Mouse (Mus musculus) retina, postnatal 7 days (tissue): ENCODE data around the gene Sesn2.

Experiments
- DNase-seq: peaks from one replicate; pipeline ENCODE4 v3.0.0-alpha.2; 2012; ENCODE audit warnings: low read depth, low spot score

Sesn2 gene

DNA sequence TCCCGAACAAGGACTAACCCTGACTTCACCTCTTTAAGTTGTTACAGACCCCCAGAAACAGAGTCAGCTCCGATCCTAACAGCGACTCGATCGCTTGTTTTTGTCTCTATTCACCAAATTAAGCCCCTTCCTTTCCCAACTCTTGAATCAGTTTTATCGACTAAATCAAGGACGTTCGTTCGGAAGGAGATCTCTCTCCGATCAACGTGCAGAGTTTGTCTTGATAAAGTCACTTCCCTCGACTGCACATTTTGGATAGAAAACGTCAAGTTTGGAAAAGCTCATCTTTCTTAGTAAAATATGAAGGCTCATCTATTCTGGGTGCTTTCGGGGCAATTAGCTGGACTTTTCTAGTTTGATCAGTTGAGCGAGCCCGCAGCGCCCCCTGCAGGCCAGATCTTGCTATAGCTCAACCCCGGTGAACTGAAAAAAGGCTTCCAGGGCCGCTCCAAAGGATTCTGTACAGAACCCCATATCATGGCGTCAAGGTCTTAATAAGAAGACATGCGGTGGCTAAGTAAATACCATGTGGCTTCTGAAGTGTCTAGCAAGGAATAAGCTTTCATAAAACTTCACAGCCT is 4.3 kb upstream of the Sesn2 start:
- peak; percentile 75 for DNase-seq

GRCm38 (mm10) chr4:132513395-132514273 is 3.3 kb upstream of the Sesn2 start:
- DNase-seq: no peak

GRCm38 (mm10) chr4:132512080-132512479 is 1.8 kb upstream of the Sesn2 start:
- no peak for DNase-seq

- no peak for DNase-seq
Observed at GRCm38 (mm10) chr4:132509621-132510296, 542 bp downstream of the Sesn2 start.

DNA sequence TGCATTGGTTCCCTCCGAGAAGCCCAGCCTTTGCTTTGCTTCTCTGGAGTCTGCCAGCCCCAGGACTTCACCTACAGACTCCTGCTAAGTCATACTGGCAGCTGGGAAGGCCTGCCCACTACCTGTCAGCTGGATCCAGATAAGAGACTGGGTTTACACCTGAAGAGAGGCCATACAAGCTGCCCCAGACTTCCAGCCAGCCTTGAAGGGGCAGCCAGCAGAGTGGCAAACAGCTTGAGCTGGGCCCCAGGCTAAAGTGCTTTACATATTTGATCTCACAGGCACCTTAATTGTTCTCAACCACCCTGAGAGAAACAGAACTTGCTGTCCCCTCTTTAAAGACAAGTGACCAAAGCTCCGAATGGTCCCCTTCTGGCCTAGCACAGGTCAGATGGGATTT is 3.1 kb downstream of the Sesn2 start:
- no peak for DNase-seq

DNA sequence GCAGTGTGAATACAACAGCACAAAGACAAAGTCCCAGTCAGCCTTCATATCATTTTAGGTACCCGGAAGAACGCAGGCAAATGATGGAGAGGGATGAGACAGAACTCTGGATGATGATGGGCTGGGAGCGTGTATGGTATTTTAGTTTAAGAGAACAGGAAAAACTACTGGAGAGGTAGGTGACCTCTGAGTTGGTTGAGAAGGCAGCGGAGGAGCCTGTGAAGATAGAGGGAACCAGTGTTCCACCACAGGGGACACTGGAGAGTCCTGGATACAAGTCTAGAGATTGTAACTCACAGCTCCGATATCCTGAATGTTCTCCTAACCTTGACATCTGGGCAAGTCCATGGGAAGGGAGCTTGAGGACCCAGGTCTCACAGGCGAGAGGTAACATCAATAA is 4.1 kb downstream of the Sesn2 start:
- DNase-seq: no peak

GRCm38 (mm10) chr4:132505800-132506199 is 4.5 kb downstream of the Sesn2 start:
- no peak for DNase-seq

- DNase-seq: no peak
Observed at GRCm38 (mm10) chr4:132505034-132505738, 5.1 kb downstream of the Sesn2 start.

DNA sequence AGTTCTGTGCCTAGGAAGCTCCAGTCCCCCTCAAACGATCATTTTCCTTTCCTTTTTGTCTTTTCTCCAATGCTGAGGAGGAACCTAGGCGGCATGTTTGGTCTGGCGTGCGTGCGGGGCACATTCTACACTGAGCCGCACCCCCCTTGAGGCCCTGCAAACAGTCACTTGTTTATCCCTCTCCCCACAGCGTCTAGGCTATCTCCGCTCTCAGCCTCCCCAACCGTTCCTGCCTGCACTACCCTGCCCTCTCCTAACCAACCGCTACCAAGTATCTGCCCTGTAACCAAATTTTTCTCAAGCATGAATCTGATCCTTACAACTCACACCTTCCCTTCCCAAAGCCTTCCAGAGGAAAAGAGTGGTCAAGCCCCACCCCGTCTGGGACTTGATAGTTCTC is 7.0 kb downstream of the Sesn2 start:
- no peak for DNase-seq

DNA sequence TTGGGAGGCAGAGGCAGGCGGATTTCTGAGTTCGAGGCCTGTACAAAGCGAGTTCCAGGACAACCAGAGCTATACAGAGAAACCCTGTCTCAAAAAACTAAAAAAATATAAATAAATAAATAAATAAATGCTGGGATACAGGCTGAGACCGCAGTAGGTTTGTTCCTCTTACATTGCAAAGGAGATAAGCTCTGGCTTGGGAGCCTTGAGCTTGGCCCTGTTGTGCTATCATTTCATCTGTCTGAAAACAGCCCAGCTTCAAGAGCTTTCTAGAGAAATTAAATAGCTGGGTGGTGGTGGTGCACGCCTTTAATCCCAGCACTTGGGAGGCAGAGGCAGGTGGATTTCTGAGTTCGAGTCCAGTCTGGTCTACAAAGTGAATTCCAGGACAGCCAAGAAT is 8.7 kb downstream of the Sesn2 start:
- DNase-seq: no peak

GRCm38 (mm10) chr4:132494271-132494918 is 15.9 kb downstream of the Sesn2 start:
- DNase-seq: no peak

GRCm38 (mm10) chr4:132492178-132493060 is 17.9 kb downstream of the Sesn2 start:
- DNase-seq: peak; percentile 27

DNA sequence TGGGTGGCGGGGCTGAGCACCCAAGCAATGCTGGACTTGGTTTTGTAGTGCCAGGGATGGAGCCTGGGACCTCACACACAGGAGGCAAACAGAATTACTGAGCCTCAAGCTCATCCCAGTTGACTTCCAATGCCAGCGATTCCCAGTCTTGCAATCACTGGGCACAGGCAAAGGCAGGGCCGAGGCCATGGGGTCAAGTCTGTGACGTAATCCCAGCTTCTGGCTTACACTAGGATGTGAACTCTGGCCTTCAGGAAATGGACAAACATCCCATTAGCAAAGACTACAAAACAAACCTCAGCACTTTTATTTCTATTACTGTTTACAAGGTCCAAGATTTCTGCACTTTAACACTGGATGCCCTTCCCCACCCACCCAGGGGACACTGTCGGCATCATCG is 18.6 kb downstream of the Sesn2 start:
- no peak for DNase-seq

DNA sequence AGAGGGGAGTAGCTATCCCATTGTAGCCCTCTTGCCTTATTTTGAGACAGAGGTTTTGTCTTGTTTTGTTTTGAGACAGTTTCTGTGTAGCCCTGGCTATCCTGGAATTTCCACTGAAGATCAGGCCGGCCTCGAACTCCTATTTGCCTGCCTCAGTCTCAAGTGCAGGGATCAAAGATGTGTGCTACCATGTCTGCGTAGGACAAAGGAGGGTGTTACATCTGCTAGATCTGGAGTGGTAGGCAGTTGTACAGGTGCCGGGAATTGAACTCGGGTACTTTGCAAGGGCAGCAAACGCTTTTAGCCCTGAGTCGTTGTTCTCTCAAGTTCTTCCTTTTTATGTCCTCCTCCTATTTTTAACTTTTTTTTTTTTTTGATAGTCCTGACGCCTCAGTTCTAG is 19.2 kb downstream of the Sesn2 start:
- no peak for DNase-seq

DNA sequence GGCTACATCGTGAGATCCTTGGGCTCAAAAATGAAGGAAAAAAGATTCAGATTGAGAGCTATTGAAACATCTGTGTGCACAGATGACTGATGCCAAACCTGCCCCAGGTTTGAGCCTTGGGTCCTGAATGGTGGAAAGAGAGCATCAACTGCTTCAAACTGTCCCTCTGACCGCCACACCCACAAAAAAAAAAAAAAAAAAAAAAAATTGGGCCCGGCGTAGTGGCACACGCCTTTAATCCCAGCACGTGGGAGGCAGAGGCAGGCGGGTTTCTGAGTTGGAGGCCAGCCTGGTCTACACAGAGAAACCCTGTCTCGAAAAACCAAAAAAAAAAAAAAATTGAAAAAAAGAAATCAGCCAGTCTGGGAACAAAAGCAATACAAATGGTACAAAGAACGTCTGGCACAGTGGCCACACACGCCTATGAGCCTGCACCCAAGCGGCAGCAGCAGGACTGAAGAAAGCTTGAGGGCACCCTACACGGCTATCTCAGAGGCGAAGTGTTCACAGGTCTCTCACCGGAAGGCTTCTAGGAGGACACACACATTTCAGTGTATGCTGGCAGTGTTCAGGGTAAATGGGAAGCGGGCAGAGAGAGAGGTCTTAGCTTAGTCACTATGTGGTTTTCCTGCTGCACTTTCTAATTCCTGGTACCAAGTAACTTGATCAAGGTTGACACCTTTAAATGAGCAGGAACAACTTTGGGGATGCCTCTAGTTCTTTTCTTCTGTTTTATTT is 19.9 kb downstream of the Sesn2 start:
- DNase-seq: no peak

- no peak for DNase-seq
Observed at GRCm38 (mm10) chr4:132488976-132489375, 21.3 kb downstream of the Sesn2 start.

DNA sequence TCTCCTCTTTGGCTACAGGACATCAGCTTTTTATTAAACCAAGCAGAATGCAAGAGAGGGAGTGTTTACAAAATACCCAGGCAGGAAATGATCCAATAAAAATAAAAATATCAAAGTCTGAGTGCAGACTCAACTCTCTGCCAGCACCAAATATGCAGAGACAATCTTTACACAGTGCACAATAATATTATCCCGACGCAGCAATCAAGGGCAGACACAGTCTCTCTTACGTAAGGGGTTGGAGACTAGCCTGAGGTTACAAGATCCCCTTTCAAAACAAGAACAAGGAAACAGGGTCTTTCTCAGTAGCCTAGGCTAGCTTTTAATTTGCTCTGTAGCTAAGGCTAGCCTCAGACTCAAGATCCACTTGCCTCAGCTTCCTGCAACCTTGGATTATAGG is 21.8 kb downstream of the Sesn2 start:
- DNase-seq: no peak

DNA sequence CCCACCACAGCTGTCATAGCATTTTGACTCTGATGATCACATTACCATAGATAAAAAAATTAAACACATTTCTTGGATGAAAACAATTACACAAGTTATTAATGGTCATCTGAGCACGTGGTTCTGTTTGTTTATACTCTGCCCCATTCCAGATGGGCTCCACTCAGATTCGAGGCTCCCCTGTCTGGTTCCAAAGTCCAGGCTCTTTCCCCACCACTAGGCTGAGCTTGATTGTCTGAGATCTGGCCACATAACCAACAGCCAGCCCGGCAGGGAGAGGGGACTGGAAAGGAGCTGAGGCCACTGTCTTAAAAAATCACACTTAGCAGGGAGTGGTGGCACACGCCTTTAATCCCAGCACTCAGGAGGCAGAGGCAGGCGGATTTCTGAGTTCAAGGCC is 25.5 kb downstream of the Sesn2 start:
- DNase-seq: no peak

DNA sequence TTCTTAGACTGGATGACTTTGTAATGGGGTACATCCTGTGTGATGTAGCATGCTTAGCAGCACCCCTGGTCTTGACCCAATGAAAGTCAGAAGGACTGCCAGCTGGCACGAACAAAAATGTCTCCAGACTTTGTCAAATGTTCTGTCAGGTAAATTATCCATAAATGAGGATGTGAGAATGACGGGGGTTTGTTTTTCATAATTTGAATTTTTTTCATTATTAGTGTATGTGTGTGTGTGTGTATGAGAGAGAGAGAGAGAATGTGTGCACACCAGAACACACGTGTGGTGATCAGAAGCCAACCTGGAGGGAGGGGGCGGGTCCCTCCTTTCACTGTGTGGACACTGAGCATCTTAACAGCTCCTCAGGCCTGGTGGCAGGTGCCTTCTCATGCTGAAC is 26.1 kb downstream of the Sesn2 start:
- DNase-seq: no peak
